Mouse (Mus musculus) cortical plate, adult 2 months (tissue): ENCODE results near the gene Tmc5.

ENCODE experiments used
- CTCF ChIP-seq: fragments of 200-500 bp; IDR thresholded peaks from 2 replicates; pipeline ENCODE4 v1.5.1; 2011; ENCODE audit warnings: mild to moderate bottlenecking, control low read depth, low read length; ENCODE audit not compliant: insufficient read depth; ENCODE audit errors: extremely low read depth
- POLR2A ChIP-seq: fragments of 200-500 bp; IDR thresholded peaks from 2 replicates; pipeline ENCODE4 v1.6.1; 2011; ENCODE audit warnings: mild to moderate bottlenecking, low read length, control low read depth; ENCODE audit not compliant: insufficient read depth; ENCODE audit errors: extremely low read depth

DNA sequence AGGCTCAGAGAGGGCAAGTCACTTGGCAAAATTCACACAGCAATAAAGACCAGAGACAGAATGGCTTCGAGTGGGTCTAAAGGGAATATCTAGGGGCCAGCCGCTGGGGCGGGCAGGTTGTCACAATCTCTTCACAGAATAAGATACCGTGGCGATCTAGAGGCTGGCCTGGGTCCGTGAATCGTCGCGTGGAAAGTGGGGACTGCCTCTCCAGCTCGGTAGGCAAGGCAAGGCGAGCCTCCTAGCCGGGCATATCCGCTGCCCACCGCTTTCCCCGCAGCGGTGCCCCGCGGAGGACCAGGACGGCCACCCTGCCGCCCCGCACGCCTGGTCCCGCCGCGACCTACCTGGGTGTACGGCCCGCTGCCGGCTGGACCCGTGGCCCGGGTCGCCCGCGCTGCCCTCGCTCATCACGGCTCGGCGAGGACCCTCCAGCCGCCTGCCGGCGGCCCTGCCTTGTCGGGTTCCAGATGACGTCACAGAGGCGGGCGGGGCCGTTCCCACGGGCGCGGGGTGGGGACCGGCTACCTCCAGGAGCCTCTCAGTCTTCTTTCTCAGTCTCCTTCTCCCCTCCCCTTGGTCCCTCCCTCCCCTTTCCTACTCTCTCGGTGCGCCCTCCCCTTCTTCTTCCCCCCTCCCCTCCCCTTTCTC, 12.7 kb upstream of the Tmc5 start, which contains the start of gene Tmc7:
- no peak for TF ChIP-seq CTCF
- TF ChIP-seq POLR2A: 0 out of 2 replicates have a peak, but pooled peaks have one; percentile 36
